Mouse (Mus musculus) stomach, embryonic 15.5 days (tissue): ENCODE measurements around the gene Mxi1. TPM values are rescaled to one million over a fixed set of nuclear protein-coding genes. Genes with fewer than 3 reads are reported as not detected.

ENCODE experiments used
- ATAC-seq: fragments of 200-750 bp; cut with Nextera tagmentation; 2 replicates; pipeline ENCODE4 v1.8.0; 2017; ENCODE audit warnings: low read depth, moderate number of reproducible peaks, moderate TSS enrichment; ENCODE audit not compliant: insufficient read depth, low FRiP score
- H3K27ac ChIP-seq: fragments of 300-500 bp; sonication (generic); 2 replicates; pipeline ENCODE4 v1.5.1; 2015; ENCODE audit warnings: mild to moderate bottlenecking, inconsistent platforms
- H3K27me3 ChIP-seq: fragments of 300-500 bp; sonication (generic); replicated peaks from 2 replicates; pipeline ENCODE4 v1.6.1; 2015; ENCODE audit warnings: inconsistent platforms
- H3K36me3 ChIP-seq: fragments of 300-500 bp; sonication (generic); 2 replicates; pipeline ENCODE4 v1.6.1; 2015; ENCODE audit warnings: inconsistent platforms
- H3K4me1 ChIP-seq: fragments of 300-500 bp; sonication (generic); 2 replicates; pipeline ENCODE4 v1.6.1; 2015; ENCODE audit warnings: inconsistent platforms
- H3K4me2 ChIP-seq: fragments of 300-500 bp; sonication (generic); 2 replicates; pipeline ENCODE4 v1.6.1; 2015; ENCODE audit warnings: mild to moderate bottlenecking, inconsistent platforms
- H3K4me3 ChIP-seq: fragments of 300-500 bp; sonication (generic); replicated peaks from 2 replicates; pipeline ENCODE4 v1.5.1; 2015; ENCODE audit warnings: inconsistent platforms
- H3K9ac ChIP-seq: fragments of 300-500 bp; sonication (generic); 2 replicates; pipeline ENCODE4 v1.6.1; 2015; ENCODE audit warnings: inconsistent platforms
- H3K9me3 ChIP-seq: fragments of 300-500 bp; sonication (generic); 2 replicates; pipeline ENCODE4 v1.6.1; 2016; ENCODE audit warnings: inconsistent platforms
- WGBS: fragments of 180-500 bp; shearing (Covaris S2); methylation state at CpG from one replicate; pipeline ENCODE4 v1.1.7; 2015; 5-methylcytosine and 5-hydroxymethylcytosine counted together
- polyA plus RNA-seq: library from polyadenylated mRNA; unstranded; fragments of >200 nt; fragmentation: Nextera tagmentation; extraction: Ambion mirVana; gene quantifications from 2 replicates; pipeline ENCODE4 v1.2.1, GENCODE M21; 2015

The Mxi1 gene
- polyA plus RNA-seq, 1 experiment from 2014 or later, result 37.8 TPM

DNA sequence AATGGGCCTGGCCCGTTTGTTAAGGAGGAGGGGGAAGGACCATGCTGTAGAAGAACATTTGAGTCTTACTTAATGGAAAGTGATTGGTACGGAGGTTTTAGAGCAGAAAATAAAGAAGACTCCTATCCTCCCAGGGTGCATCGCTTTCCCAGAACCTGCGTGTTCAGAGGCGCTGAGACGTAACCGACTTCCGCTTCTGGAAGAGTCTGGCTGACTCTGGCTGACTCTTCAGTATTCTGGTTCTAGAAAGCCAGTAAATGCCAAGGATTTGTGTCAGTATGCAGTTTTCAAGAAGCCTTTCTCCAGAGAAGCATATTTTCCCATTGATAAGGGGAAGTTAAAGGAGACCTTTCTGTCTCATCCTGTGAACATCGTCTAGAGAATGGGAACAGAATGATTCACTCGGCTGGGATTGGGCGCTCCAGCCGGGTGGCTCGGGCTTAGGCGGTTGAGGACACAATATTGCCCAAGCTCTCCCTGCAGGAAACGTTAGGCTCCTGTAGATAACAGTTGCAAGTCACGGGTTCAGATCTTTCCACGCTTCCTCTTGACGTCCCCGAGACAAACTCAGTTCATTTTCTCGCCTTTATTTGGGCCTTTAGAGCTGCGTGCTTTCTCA, 21.7 kb downstream of the Mxi1 start:
- no peak overlapping the region for H3K4me3 ChIP-seq
- H3K4me1 ChIP-seq, result 0 out of 2 replicates have a peak, but pooled peaks cover 8% of the 10 kb centered on the region
- no peak overlapping the region for H3K4me2 ChIP-seq
- no peak overlapping the region for H3K9ac ChIP-seq
- H3K27me3 ChIP-seq, result no peaks in the 10 kb centered on the region
- no peak for ATAC-seq
- H3K36me3 ChIP-seq, result peaks cover 11% of the 10 kb centered on the region; the same call in 1 of the 2 replicates
- H3K27ac ChIP-seq, result no peak overlapping the region
- no peaks in the 10 kb centered on the region for H3K9me3 ChIP-seq
- WGBS, result 88% methylated on average over 21 of the region's 21 CpGs

DNA sequence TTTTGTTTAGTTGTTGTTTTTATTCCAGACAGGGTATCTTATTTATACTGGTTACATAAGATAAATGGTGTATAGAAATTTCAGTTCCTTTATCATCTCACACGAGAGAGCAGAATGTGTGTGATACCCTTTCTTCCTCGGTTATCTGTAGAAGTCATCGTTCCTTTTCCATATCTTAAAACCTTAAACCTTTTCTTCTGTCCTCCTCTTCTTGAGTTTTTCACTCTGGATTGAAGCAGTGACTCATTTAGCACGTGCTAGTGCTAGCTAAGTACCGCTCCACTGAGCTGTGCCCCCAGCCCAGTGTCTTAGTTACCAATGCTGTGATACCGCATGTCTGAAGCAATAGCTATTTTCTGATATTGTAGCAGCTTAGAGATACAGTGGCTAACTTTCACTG, 23.4 kb downstream of the Mxi1 start:
- 83% methylated on average over 6 of the region's 6 CpGs for WGBS
- Histone ChIP-seq H3K27ac (no peak overlapping the region), H3K9ac (no peak overlapping the region), H3K9me3 (no peaks in the 10 kb centered on the region), H3K4me3 (no peak overlapping the region), H3K4me1 (peaks cover 8% of the 10 kb centered on the region; the same call in 1 of the 2 replicates), H3K36me3 (peaks cover 15% of the 10 kb centered on the region), H3K27me3 (no peaks in the 10 kb centered on the region), H3K4me2 (no peak overlapping the region)
- ATAC-seq, result no peak

DNA sequence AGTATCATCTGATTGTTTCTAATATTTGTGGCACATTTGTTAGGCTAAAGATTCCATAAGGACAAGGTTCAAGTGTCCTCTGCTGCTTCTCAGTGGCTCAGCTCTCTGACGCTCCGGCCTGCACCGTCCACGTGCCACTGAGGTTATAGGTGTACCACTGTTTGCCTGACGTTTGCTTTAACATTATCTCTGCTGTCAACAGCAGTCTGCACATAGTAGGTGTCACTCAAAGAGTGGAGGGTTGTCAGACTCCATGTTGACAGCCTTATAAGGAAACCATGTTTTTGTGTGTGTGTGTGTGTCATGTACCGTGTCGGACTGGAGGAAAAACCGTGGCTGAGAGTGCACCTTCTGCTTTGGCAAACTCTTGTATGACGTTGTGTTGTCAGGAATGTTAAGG, 24.9 kb downstream of the Mxi1 start:
- H3K9ac ChIP-seq, result no peak overlapping the region
- peaks cover 15% of the 10 kb centered on the region for H3K36me3 ChIP-seq
- no peak for ATAC-seq
- no peaks in the 10 kb centered on the region for H3K9me3 ChIP-seq
- WGBS, result 89% methylated on average over 9 of the region's 9 CpGs
- no peaks in the 10 kb centered on the region for H3K27me3 ChIP-seq
- no peak overlapping the region for H3K4me2 ChIP-seq
- no peak overlapping the region for H3K4me3 ChIP-seq
- H3K27ac ChIP-seq, result no peak overlapping the region
- peaks cover 7% of the 10 kb centered on the region; the same call in 1 of the 2 replicates for H3K4me1 ChIP-seq

GRCm38 (mm10) chr19:53340423-53340822, 30.1 kb downstream of the Mxi1 start:
- H3K27me3 ChIP-seq, result no peaks in the 10 kb centered on the region
- H3K27ac ChIP-seq, result no peak overlapping the region
- H3K4me3 ChIP-seq, result no peak overlapping the region
- 19% methylated on average over 6 of the region's 6 CpGs for WGBS
- no peak overlapping the region for H3K9ac ChIP-seq
- H3K36me3 ChIP-seq, result peaks cover 4% of the 10 kb centered on the region; the same call in 1 of the 2 replicates
- no peaks in the 10 kb centered on the region for H3K9me3 ChIP-seq
- no peaks in the 10 kb centered on the region; the same call in 1 of the 2 replicates for H3K4me1 ChIP-seq
- no peak for ATAC-seq
- no peak overlapping the region for H3K4me2 ChIP-seq

DNA sequence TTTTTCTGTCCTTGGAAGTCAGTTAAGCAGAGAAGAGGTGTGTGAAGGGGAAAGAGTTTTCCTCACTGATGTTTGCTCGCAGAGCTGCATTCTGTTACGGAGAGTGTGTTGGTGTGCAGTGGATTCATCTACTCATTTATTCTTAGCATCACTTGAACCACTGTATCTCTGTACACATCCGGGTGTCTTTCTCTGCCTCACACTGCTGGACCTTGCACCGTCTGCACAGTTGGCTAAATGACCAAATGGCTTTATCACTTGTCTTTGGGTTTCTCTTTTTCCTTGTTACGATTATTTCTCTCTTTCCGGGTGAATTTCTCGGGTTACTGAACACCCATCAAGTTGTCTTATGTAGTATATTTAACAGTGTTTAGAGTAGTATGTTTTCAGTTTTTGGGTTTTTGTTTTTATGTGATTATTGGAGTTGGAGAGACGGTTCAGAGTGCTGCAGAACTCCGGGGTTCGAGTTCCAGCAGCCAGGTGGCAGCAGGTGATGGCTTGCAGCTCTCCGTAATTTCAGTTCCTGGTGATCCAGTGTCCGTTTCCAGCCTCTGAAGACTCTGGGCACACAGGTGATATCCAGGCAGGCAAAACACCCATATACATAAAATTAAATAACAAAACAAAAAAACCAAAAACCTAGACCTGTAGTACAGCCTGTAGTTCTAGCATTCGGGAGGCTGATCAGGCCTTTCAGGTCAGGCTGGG, 33.0 kb downstream of the Mxi1 start:
- no peak for ATAC-seq
- H3K27me3 ChIP-seq, result no peaks in the 10 kb centered on the region
- H3K27ac ChIP-seq, result no peak overlapping the region
- no peaks in the 10 kb centered on the region; the same call in 1 of the 2 replicates for H3K4me1 ChIP-seq
- whole genome bisulfite sequencing, result 85% methylated on average over 13 of the region's 13 CpGs
- H3K9ac ChIP-seq, result no peak overlapping the region
- H3K4me3 ChIP-seq, result no peak overlapping the region
- H3K9me3 ChIP-seq, result no peaks in the 10 kb centered on the region
- H3K36me3 ChIP-seq, result no peaks in the 10 kb centered on the region
- no peak overlapping the region for H3K4me2 ChIP-seq

DNA sequence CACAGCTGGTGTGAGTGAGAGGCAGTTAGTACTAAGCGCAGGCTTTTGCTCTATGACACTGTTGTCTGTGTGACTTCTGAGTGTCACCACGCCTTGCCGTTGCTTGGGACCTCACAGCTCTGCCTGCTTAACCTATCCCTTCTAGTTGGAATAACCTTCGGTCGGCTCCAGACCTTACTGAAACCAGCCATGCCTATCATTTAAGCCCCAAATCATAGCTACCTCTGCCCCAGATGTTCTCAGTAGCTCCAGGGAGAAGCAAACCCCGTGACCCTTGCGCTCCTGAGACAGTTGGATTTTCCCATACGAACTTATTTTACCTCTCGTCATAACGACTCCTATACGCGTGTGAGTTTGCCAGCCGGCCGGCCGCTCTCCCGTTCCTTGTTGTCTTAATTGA, 33.7 kb downstream of the Mxi1 start:
- Histone ChIP-seq H3K27ac (no peak overlapping the region), H3K4me3 (no peak overlapping the region), H3K4me1 (no peaks in the 10 kb centered on the region), H3K9me3 (no peaks in the 10 kb centered on the region), H3K9ac (no peak overlapping the region), H3K4me2 (0 out of 2 replicates have a peak overlapping the region, but pooled peaks have one; percentile 7), H3K36me3 (no peaks in the 10 kb centered on the region), H3K27me3 (no peaks in the 10 kb centered on the region)
- 72% methylated on average over 16 of the region's 16 CpGs for WGBS
- no peak for ATAC-seq

GRCm38 (mm10) chr19:53345766-53346165, 35.4 kb downstream of the Mxi1 start:
- WGBS, result 68% methylated on average over 14 of the region's 14 CpGs
- H3K9me3 ChIP-seq, result no peaks in the 10 kb centered on the region
- H3K4me1 ChIP-seq, result no peaks in the 10 kb centered on the region
- no peak overlapping the region for H3K27ac ChIP-seq
- no peak overlapping the region for H3K9ac ChIP-seq
- H3K4me2 ChIP-seq, result no peak overlapping the region
- no peaks in the 10 kb centered on the region for H3K27me3 ChIP-seq
- no peak for ATAC-seq
- no peak overlapping the region for H3K4me3 ChIP-seq
- no peaks in the 10 kb centered on the region for H3K36me3 ChIP-seq

- no peak overlapping the region for H3K9ac ChIP-seq
- H3K4me2 ChIP-seq, result no peak overlapping the region
- no peak overlapping the region for H3K4me3 ChIP-seq
- H3K27ac ChIP-seq, result no peak overlapping the region
- no peaks in the 10 kb centered on the region for H3K27me3 ChIP-seq
- no peaks in the 10 kb centered on the region; the same call in 1 of the 2 replicates for H3K36me3 ChIP-seq
- no peak for ATAC-seq
- WGBS, result 89% methylated on average over 7 of the region's 7 CpGs
- H3K9me3 ChIP-seq, result no peaks in the 10 kb centered on the region
- H3K4me1 ChIP-seq, result no peaks in the 10 kb centered on the region
Measured at GRCm38 (mm10) chr19:53353864-53354263, 43.5 kb downstream of the Mxi1 start.

- no peaks in the 10 kb centered on the region for H3K4me1 ChIP-seq
- no peaks in the 10 kb centered on the region for H3K27me3 ChIP-seq
- H3K9me3 ChIP-seq, result no peaks in the 10 kb centered on the region
- H3K4me3 ChIP-seq, result no peak overlapping the region
- 81% methylated on average over 7 of the region's 7 CpGs for WGBS
- H3K36me3 ChIP-seq, result no peaks in the 10 kb centered on the region; the same call in 1 of the 2 replicates
- no peak overlapping the region for H3K9ac ChIP-seq
- no peak for ATAC-seq
- no peak overlapping the region for H3K4me2 ChIP-seq
- no peak overlapping the region for H3K27ac ChIP-seq
Measured at GRCm38 (mm10) chr19:53354271-53355000, 44.1 kb downstream of the Mxi1 start.

DNA sequence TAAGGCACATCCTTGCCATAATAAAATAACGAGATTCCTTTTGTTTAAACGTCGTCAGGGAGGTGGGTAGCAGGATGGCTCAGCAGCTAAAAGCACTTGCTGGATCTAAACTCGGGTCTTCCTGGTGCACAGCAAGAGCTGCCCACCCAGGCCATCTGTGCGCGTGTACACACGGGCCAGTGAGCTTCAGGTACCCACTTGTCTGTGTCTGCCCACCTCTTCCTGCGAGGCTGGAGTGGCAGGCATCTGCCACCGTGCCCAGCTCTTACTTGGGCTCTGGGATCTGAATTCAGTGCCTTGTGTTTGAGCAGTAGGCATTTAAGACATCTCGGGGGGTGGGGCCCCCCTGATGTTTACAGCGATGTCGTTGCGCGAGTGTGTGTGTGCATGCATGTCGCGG, 44.7 kb downstream of the Mxi1 start:
- H3K27ac ChIP-seq, result no peak overlapping the region
- ATAC-seq, result no peak
- H3K4me1 ChIP-seq, result peaks cover under 1% of the 10 kb centered on the region; the same call in 1 of the 2 replicates
- no peak overlapping the region for H3K9ac ChIP-seq
- H3K9me3 ChIP-seq, result no peaks in the 10 kb centered on the region
- H3K27me3 ChIP-seq, result no peaks in the 10 kb centered on the region
- no peak overlapping the region for H3K4me3 ChIP-seq
- H3K36me3 ChIP-seq, result no peaks in the 10 kb centered on the region; the same call in 1 of the 2 replicates
- 87% methylated on average over 16 of the region's 16 CpGs for WGBS
- no peak overlapping the region for H3K4me2 ChIP-seq

- Histone ChIP-seq H3K4me3 (no peak overlapping the region), H3K9me3 (no peaks in the 10 kb centered on the region), H3K4me2 (peak overlapping the region; percentile 24; the same call in 1 of the 2 replicates), H3K4me1 (peaks cover 7% of the 10 kb centered on the region), H3K36me3 (no peaks in the 10 kb centered on the region), H3K27ac (peak overlapping the region; percentile 22; the same call in 1 of the 2 replicates), H3K27me3 (no peaks in the 10 kb centered on the region), H3K9ac (no peak overlapping the region)
- 50% methylated on average over 22 of the region's 22 CpGs for WGBS
- no peak for ATAC-seq
Measured at GRCm38 (mm10) chr19:53359160-53360033, 49.1 kb downstream of the Mxi1 start.
